Mouse (Mus musculus) right cerebral cortex, postnatal 25 days (tissue): ENCODE data around the gene St6galnac3.

Source experiments
- DNase-seq: peaks from one replicate; pipeline ENCODE4 v3.0.0; 2022

The St6galnac3 gene

GRCm38 (mm10) chr3:153580625-153581024 is 144.3 kb downstream of the St6galnac3 start:
- peak; percentile 29 for DNase-seq

DNA sequence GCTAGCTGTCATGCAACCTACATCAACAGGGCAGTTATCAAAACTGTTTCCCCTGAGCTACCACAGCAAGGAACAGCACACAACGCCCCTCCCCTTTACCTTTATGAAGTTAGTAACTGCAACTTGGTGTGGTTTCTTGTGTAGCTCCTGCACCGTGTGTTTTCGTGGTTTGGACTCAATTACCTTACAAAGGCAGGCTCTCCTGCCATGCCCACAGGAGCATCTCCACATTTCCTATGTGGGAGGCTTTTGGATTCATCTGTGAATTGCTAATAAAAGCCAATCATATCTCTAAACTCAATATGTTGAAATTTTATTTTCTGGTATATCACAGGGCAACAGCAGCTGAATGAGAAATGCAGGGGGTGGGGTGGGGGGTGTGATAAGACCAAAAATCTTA is 144.8 kb downstream of the St6galnac3 start:
- no peak for DNase-seq

GRCm38 (mm10) chr3:153577286-153577685 is 147.7 kb downstream of the St6galnac3 start:
- DNase-seq: no peak

DNA sequence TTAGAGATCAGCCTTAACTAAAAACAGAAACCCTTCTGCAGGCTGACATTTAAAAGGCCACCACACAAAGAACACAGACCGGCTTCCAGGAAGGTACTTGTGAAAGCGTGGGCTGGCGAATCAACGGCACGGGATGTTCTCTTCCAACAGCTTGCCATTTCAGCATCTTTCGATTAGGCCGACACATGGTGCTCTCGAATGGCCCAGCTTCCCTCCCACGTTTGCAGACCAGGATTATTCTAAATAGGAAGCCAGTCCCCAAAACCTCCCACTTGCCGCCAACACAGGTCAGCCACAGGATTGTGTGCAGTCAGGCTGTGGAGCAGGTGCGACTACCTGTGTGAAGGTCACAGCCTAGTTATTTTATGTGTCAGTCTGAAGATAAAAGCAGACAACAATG is 153.8 kb downstream of the St6galnac3 start:
- DNase-seq: peak; percentile 53

DNA sequence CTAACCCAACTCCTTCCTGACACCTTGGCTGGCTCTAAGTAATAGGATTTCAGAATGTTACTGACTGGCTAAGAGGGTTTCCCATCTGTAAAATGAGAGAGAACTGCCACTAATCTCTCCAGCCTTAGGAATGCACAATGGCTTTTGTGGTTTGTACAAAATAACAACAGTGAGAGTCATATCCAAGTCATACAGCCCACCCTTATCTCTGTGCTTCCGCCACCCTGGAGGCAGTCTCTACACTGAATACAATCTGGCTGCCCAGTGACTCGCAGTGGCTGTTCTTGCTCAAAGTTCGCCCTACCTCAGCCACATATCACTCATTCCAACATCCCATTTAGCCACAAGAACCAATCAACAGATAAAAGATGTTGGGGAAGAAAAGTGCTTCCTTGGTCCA is 156.2 kb downstream of the St6galnac3 start:
- no peak for DNase-seq

DNA sequence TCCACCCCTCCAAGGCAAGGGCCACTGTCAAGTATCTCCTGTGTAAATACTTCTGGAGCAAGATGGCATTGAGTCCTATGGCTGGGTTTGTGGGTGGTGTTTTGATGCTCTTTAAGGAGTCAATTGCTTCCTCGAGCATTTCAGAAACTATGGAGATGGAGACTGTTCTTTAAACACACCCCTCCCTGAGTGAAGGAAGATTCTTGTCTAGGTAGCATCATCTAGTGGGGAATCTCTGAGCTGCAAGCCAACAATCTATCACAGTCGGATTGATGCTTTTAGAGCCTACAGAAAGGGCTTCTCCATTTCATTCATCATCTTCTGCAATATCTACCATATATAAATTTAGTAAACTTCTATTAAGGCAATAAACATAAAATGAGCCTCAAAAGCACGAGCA is 157.1 kb downstream of the St6galnac3 start:
- no peak for DNase-seq

GRCm38 (mm10) chr3:153567512-153567911 is 157.5 kb downstream of the St6galnac3 start:
- no peak for DNase-seq

DNA sequence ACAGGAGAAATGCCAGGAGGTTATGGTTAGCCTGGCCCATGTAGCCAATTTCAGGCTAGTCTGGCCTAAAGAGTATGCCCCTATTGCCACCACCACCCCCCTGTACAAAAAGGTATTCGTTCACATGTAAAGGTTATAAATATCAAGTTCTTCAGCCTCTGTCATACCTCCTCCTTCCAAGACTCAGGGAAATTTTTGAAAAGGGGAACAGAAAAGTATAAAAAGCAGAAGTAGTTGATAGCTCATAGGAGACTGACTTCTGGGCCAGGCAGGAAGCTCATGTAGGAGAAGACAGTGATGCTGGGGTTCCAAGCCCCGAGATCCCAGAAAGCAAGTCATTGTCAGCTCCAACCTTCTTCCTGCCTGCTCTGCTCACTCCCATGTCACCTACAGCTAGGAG is 158.9 kb downstream of the St6galnac3 start:
- DNase-seq: no peak

GRCm38 (mm10) chr3:153560897-153561296 is 164.1 kb downstream of the St6galnac3 start:
- no peak for DNase-seq

DNA sequence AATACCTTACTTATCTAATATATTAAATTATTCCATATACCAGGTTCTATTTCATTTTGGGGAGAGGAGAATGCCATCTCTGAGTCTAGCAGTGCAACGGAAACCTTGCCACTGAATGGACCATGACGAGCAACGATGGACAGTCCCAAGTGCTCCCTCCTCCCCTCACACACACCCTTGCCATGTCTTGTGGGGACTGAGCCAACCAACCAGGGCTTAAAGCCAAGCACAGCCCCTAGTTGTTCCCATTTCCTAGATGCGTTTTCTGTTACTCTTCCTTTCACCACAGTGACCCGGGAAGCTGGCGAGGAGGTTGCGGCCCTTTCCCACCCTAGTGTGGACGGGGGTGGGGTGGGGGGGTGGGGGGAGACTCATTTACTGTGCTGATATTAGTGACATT is 165.4 kb downstream of the St6galnac3 start:
- DNase-seq: no peak

GRCm38 (mm10) chr3:153556621-153557020 is 168.4 kb downstream of the St6galnac3 start:
- DNase-seq: no peak

DNA sequence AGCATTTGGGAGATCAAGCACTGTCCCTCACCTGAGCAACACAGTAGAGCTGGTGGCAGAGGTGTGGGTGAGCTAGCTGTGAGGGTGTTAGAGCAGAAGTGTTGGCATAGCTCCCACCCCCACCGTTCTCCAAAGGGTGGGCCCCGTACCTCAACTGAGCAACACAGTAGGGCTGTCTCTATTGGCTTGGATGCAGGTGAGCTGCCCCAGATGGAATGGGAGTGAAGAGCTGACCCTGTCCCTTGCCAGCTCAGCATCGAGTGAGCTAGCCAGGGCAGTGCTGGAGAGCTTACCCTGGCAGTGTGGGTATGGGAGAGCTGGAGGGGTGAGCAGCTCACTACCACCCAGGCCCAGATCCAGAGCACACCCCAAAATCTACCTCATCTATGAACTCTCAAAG is 171.3 kb downstream of the St6galnac3 start:
- DNase-seq: no peak

DNA sequence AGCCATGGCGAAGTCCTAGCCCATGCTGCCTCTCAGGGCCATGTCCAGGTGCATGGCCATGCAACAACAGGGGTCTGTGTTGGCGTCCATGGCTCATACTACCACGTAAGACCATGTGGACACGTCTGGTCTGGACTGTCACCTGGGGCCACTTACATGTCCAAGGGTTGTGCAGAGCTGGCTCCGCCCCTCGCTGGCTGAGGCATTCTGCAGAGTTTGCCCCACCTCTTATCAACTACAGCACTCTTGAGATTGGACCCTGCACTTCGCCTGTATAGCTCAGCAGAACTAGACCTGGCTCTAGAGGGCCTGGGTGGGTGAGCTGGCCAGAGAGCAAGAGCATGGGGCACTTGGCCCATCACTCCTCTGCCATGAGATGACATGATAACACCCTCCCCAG is 171.7 kb downstream of the St6galnac3 start:
- DNase-seq: no peak

DNA sequence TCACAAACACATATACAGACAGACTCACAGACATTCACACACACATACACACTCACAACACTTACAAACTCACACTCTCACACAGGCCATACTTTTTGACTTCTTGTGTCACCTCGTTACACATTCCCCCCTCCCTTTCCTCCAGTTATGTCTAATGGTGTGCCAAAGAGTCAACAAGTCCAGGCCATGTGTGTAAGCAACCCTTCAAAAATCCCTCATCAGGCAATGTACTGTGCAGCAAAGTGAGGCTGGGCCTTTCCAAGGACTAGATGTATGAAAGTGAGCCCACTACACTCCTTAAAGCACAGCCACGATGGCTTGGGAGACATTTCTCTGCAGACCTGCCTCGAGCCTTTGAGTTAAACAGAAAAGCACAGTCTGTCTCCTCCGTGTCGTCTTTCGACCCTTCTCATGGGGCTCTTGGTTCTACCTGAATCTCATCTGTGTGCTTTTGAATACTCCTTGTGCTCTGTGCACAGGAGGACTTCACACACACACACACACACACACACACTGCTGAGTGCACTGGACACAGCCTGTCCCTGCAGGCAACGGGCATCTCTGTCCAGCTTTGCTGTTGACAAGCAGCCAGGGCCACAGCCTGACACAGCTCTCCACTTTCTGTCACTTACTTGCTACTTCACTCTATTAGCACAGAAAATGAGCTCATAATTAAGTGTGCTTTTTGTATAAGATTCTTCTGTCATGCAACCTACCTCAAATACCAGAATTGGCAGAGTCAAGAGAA is 177.9 kb downstream of the St6galnac3 start:
- DNase-seq: no peak

DNA sequence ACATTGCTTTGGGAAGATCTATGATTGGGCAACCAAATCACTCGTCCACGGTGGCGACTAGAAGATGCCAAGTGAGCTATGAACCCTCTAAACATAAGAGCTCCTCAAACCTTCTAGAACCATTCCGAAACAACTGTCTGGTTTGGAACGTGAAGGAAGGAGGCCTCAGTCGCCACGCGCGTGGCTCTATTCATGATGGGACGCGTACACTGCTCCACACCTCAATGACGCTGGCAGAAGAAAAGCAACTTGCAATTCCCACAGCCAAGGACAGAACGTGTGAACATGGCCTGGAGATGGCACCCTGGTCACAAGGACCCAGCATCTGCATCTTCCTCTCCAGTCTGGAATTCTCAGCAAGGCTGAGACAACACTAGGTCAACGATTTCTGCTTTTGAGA is 185.1 kb downstream of the St6galnac3 start:
- DNase-seq: no peak

GRCm38 (mm10) chr3:153538396-153538795 is 186.6 kb downstream of the St6galnac3 start:
- DNase-seq: no peak

DNA sequence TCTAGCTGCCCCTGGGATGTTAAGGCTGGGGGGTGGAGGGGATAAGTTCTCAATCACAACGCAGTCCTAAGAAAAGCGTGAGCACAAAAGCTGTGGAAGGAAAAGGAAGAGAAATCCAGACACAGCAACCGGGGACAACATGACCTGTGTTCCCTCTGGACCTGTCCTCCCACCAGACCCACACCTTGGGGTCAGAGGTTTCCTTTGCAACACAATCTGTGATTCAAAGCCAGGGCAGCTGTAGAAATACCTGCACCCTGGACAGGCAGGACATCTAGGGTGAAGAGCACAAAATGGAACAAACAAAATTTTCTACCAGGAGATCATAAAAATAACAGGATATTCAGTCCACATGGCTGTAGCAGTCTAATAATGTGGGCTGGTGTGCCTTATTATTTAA is 187.5 kb downstream of the St6galnac3 start:
- no peak for DNase-seq

DNA sequence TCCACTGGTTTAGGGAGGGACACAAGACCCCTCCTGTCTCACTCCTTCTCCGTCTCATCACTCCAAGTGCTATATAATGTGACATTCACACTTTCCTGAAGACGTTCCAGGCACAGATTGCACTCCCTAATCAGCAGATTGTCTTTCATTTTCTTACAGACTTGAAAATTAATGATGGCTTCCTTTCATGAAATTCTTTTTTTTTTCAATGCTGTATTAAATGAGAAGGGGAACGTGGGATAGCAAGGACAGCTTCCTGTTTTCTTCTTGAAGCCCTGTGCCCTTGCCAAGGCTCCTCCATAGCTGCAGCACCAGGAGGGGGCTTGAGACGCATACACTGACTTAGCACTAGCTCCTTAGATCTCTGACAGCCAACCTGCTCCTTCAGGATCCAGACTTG is 188.7 kb downstream of the St6galnac3 start:
- DNase-seq: no peak

GRCm38 (mm10) chr3:153529174-153529573 is 195.8 kb downstream of the St6galnac3 start:
- DNase-seq: no peak

GRCm38 (mm10) chr3:153525151-153525768 is 199.7 kb downstream of the St6galnac3 start:
- no peak for DNase-seq

- no peak for DNase-seq
Observed at GRCm38 (mm10) chr3:153516848-153517247, 208.1 kb downstream of the St6galnac3 start.

- no peak for DNase-seq
Observed at GRCm38 (mm10) chr3:153513501-153514060, 211.4 kb downstream of the St6galnac3 start.

DNA sequence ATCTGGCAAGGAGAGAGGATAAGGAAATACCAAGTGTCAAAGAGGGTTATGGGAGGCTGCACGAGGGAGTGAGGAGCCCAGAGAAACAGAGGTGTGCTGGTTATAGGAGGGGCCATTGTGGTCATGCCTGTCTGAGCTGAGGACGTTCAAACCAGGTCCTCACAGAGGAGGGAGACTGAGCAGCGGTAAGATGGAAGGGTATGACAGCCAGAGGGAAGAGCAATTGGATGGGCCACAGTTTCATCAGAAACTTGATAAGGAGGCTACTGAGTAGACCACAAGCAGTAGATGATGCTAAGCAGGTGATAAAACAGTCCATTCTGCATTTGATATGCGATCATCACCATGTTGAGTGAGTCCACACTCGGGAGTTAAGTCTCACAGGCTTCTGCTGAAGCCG is 212.4 kb downstream of the St6galnac3 start:
- no peak for DNase-seq

GRCm38 (mm10) chr3:153511151-153511580 is 213.8 kb downstream of the St6galnac3 start:
- DNase-seq: no peak
